Mouse (Mus musculus) bone marrow, adult 2 months (tissue): Measurements from ENCODE around the gene F2rl1. TPM values are rescaled to one million over a fixed set of nuclear protein-coding genes. Genes with fewer than 3 reads are reported as not detected.

Experiments
- H3K27ac ChIP-seq: fragments of 200-500 bp; 2 replicates; pipeline ENCODE4 v1.5.1; 2012; ENCODE audit warnings: low read depth, mild to moderate bottlenecking, control low read depth, inconsistent platforms, low read length; ENCODE audit not compliant: control insufficient read depth, poor library complexity, insufficient read depth
- H3K4me1 ChIP-seq: fragments of 200-500 bp; 2 replicates; pipeline ENCODE4 v1.6.1; 2011; ENCODE audit warnings: low read length; ENCODE audit not compliant: control insufficient read depth, insufficient read depth
- H3K4me3 ChIP-seq: fragments of 200-500 bp; replicated peaks from 2 replicates; pipeline ENCODE3; 2011; ENCODE audit warnings: mild to moderate bottlenecking, low read depth, low read length, control low read depth; ENCODE audit not compliant: control insufficient read depth
- CTCF ChIP-seq: fragments of 200-500 bp; IDR thresholded peaks from 2 replicates; pipeline ENCODE4 v1.5.1; 2011; ENCODE audit warnings: low read length, control low read depth; ENCODE audit not compliant: control insufficient read depth, insufficient read depth
- POLR2A ChIP-seq: fragments of 200-500 bp; IDR thresholded peaks from 2 replicates; pipeline ENCODE4 v1.6.1; 2011; ENCODE audit warnings: low read depth, mild to moderate bottlenecking, control low read depth, low read length, borderline replicate concordance; ENCODE audit not compliant: control insufficient read depth
- WGBS: fragments of 180-500 bp; shearing (Covaris S2); methylation state at CpG from one replicate; pipeline ENCODE4 v1.1.7; 2018; 5-methylcytosine and 5-hydroxymethylcytosine counted together
- polyA plus RNA-seq: library from polyadenylated mRNA; stranded (reverse); fragments of >200 nt; gene quantifications from 2 replicates; pipeline ENCODE4 v1.2.4, GENCODE M21; 2011; ENCODE audit warnings: low replicate concordance; ENCODE audit not compliant: missing spikeins, insufficient read depth, insufficient read length

The F2rl1 gene
- 0.47 and 1.8 TPM in 2 replicates for polyA plus RNA-seq

GRCm38 (mm10) chr13:95524674-95525491, at the start of gene F2rl1:
TSS of gene F2rl1 (minus strand) at chr13:95525227.
- Histone ChIP-seq H3K4me3 (peak within 1 kb of the TSS; percentile 47), H3K27ac (peak within 1 kb of the TSS; percentile 34; the same call in 1 of the 2 replicates), H3K4me1 (no peaks in the 10 kb centered on the region; the same call in none of the 2 replicates)
- TF ChIP-seq CTCF (no peak), POLR2A (no peak)
- WGBS, result 2% methylated on average over 54 of the region's 54 CpGs

DNA sequence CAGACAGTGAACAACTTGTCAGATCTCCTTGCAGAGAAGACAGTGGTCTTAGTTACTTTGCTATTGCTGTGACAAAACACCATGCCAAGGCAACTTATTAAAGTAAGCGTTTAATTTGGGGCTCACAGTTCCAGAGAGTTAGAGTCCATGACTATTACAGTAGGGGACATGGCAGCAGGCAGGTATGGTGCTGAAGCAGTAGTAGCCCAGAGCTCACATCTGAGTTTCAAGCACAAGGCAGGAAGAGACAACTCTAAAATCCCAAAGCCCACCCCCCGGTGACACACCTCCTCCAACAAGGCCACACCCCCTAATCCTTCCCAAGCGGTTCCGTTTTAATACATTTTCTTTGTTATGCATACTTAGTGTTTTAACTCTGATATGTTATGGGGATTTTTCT, 45.9 kb upstream of the F2rl1 start:
- no peaks in the 10 kb centered on the region for H3K4me1 ChIP-seq
- TF ChIP-seq POLR2A, result no peak
- no peak for TF ChIP-seq CTCF
- 91% methylated on average over 4 of the region's 4 CpGs for WGBS

GRCm38 (mm10) chr13:95569326-95569725, 44.3 kb upstream of the F2rl1 start:
- Histone ChIP-seq H3K27ac (no peak overlapping the region), H3K4me3 (no peak overlapping the region), H3K4me1 (no peaks in the 10 kb centered on the region)
- TF ChIP-seq CTCF (no peak), POLR2A (no peak)

More for the DNA sequence above, 45.9 kb upstream of the F2rl1 start:
- H3K27ac ChIP-seq, result no peak overlapping the region
- no peak overlapping the region for H3K4me3 ChIP-seq

DNA sequence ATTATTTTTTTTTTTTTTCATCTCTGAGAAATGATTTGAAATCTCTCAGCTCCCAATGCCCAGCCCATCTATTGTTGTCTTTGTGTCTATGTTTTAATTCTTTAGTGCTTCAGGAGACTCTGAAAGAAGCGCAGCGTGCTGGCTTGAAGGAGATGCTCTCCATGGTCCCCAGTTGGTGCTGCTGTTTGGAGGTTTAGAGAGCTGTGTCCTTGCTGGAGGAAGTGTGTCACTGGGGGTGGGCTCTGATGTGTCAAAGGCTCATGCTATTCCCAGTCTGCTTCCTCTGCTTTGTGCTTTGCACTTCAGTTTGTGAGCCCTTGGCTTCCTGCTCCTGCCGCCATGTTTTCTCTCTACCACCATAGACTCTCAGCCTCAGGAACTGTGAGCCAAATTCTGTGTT, 43.3 kb upstream of the F2rl1 start:
- Histone ChIP-seq H3K27ac (no peak overlapping the region), H3K4me3 (no peak overlapping the region), H3K4me1 (no peaks in the 10 kb centered on the region)
- 93% methylated on average over 3 of the region's 3 CpGs for WGBS
- no peak for TF ChIP-seq CTCF
- no peak for TF ChIP-seq POLR2A

- no peak overlapping the region for H3K27ac ChIP-seq
- H3K4me1 ChIP-seq, result no peaks in the 10 kb centered on the region
- 79% methylated on average over 15 of the region's 15 CpGs for WGBS
- H3K4me3 ChIP-seq, result no peak overlapping the region
- TF ChIP-seq POLR2A (no peak), CTCF (no peak)
Measured at GRCm38 (mm10) chr13:95566841-95567551, 42.0 kb upstream of the F2rl1 start.

DNA sequence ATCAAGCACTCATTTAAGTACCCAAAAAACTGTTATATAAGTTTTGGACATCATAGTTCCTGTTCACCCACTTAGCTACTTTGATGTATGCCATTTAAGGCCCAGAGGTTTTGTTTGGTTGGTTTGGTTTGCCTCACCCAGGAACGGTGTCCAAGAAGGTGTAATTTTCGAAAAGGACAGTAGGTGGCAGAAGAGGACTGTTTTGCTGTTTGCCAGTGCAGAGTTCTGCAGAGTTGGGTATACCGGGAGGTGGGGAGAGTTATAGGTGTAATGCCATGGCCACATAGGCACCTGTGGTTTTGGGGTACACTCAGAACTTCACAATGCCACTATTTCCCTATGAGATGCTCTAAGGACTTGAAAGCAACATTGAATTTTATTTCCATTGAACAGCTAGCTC, 38.7 kb upstream of the F2rl1 start:
- Histone ChIP-seq H3K27ac (no peak overlapping the region), H3K4me3 (no peak overlapping the region), H3K4me1 (no peaks in the 10 kb centered on the region)
- WGBS, result 1% methylated on average over 3 of the region's 3 CpGs
- TF ChIP-seq CTCF (peak; percentile 58), POLR2A (no peak)

- no peak for TF ChIP-seq CTCF
- TF ChIP-seq POLR2A, result no peak
- WGBS, result 64% methylated on average over 10 of the region's 10 CpGs
- Histone ChIP-seq H3K4me3 (no peak overlapping the region), H3K27ac (no peak overlapping the region), H3K4me1 (no peaks in the 10 kb centered on the region)
Measured at GRCm38 (mm10) chr13:95563066-95563610, 38.1 kb upstream of the F2rl1 start.

- TF ChIP-seq CTCF, result no peak
- TF ChIP-seq POLR2A, result no peak
- 83% methylated on average over 7 of the region's 7 CpGs for WGBS
Measured at GRCm38 (mm10) chr13:95557326-95557725, 32.3 kb upstream of the F2rl1 start.

More at GRCm38 (mm10) chr13:95557326-95557725, 32.3 kb upstream of the F2rl1 start:
- no peak overlapping the region for H3K27ac ChIP-seq
- H3K4me3 ChIP-seq, result no peak overlapping the region
- no peaks in the 10 kb centered on the region for H3K4me1 ChIP-seq
